ENCODE assay signal across 8 mouse cellular contexts in genomic region chr11:101785143-101785851, GRCm38 (mm10). TPM values are rescaled to one million over a fixed set of nuclear protein-coding genes. Genes with fewer than 3 reads are reported as not detected.
DNase-seq lines count a peak whose midpoint lies in the region; ATAC-seq lines count a peak whose summit lies in the region.

Etv4 (minus strand) TSS chr11:101785371.

- peaks cover 45% of the 10 kb centered on the region for H3K27me3 ChIP-seq in embryonic facial prominence, embryonic 14.5 days (replicated peaks; ENCODE audit: control insufficient read depth, insufficient read depth, low read length)
- H3K27me3 ChIP-seq in heart, embryonic 10.5 days (ENCODE audit: insufficient read depth, poor library complexity, severe bottlenecking), result peaks cover 83% of the 10 kb centered on the region
- peaks cover 66% of the 10 kb centered on the region for H3K27me3 ChIP-seq in kidney, embryonic 15.5 days
- no peaks in the 10 kb centered on the region for H3K27me3 ChIP-seq in splenic B cell, adult 2 months (ENCODE audit: control insufficient read depth, insufficient read depth, low read length, poor library complexity, severe bottlenecking)

- no peaks in the 10 kb centered on the region for H3K36me3 ChIP-seq in embryonic facial prominence, embryonic 14.5 days (ENCODE audit: control insufficient read depth, insufficient read depth, low read length)
- H3K36me3 ChIP-seq in heart, embryonic 10.5 days, result no peaks in the 10 kb centered on the region
- no peaks in the 10 kb centered on the region for H3K36me3 ChIP-seq in kidney, embryonic 15.5 days
- no peaks in the 10 kb centered on the region for H3K36me3 ChIP-seq in splenic B cell, adult 2 months (ENCODE audit: control insufficient read depth, insufficient read depth, low read length, poor library complexity, severe bottlenecking)

- DNase-seq in 3T3-L1 (ENCODE audit: low read depth, low spot score) (peak; percentile 98), liver (peak; percentile 84)
- peak; percentile 92 to 93 for DNase-seq in adrenal gland, postnatal 36 days
- DNase-seq in embryonic facial prominence, embryonic 14.5 days (ENCODE audit: low spot score), result peak; percentile 98
- DNase-seq in heart, embryonic 10.5 days (ENCODE audit: low spot score), result peak; percentile 97
- DNase-seq in splenic B cell, adult 2 months (ENCODE audit: low read depth, low spot score), result peak; percentile 79

- no peaks in the 10 kb centered on the region for H3K9me3 ChIP-seq in embryonic facial prominence, embryonic 14.5 days (ENCODE audit: control insufficient read depth, low read length)
- H3K9me3 ChIP-seq in heart, embryonic 10.5 days, result no peaks in the 10 kb centered on the region
- no peaks in the 10 kb centered on the region for H3K9me3 ChIP-seq in kidney, embryonic 15.5 days (replicated peaks)

- peak within 1 kb of the TSS; percentile 67 for H3K9ac ChIP-seq in embryonic facial prominence, embryonic 14.5 days (ENCODE audit: low read depth, low read length)
- peak within 1 kb of the TSS; percentile 63 for H3K9ac ChIP-seq in kidney, embryonic 15.5 days

- WGBS in embryonic facial prominence, embryonic 14.5 days, result 1% methylated on average over 25 of the region's 35 CpGs
- WGBS in heart, embryonic 10.5 days, result under 1% methylated on average over 35 of the region's 35 CpGs
- under 1% methylated on average over 35 of the region's 35 CpGs for WGBS in kidney, embryonic 15.5 days

- H3K4me3 ChIP-seq in embryonic facial prominence, embryonic 14.5 days (ENCODE audit: low read depth, low read length), result peak within 1 kb of the TSS; percentile 58
- H3K4me3 ChIP-seq in heart, embryonic 10.5 days, result peak within 1 kb of the TSS; percentile 72
- H3K4me3 ChIP-seq in kidney, embryonic 15.5 days (replicated peaks), result peak within 1 kb of the TSS; percentile 62

- peak within 1 kb of the TSS; percentile 99 for H3K4me2 ChIP-seq in embryonic facial prominence, embryonic 14.5 days (ENCODE audit: low read depth, low read length)
- peak within 1 kb of the TSS; percentile 96 for H3K4me2 ChIP-seq in kidney, embryonic 15.5 days

- H3K27ac ChIP-seq in embryonic facial prominence, embryonic 14.5 days (replicated peaks; ENCODE audit: low read depth, low read length), result peak within 1 kb of the TSS; percentile 77
- H3K27ac ChIP-seq in heart, embryonic 10.5 days, result peak within 1 kb of the TSS; percentile 86
- peak within 1 kb of the TSS; percentile 96 for H3K27ac ChIP-seq in kidney, embryonic 15.5 days

- peaks cover 6% of the 10 kb centered on the region; the same call in 1 of the 2 replicates for H3K4me1 ChIP-seq in embryonic facial prominence, embryonic 14.5 days (ENCODE audit: control insufficient read depth, insufficient read depth, low read length)
- peaks cover 27% of the 10 kb centered on the region for H3K4me1 ChIP-seq in heart, embryonic 10.5 days
- peaks cover 70% of the 10 kb centered on the region for H3K4me1 ChIP-seq in kidney, embryonic 15.5 days

- peak; percentile 93 for ATAC-seq in embryonic facial prominence, embryonic 14.5 days (ENCODE audit: low read depth)
- ATAC-seq in kidney, embryonic 15.5 days (replicated peaks; ENCODE audit: low FRiP score), result peak; percentile 89
- ATAC-seq in monocyte, adult 5-6 weeks (replicated peaks; ENCODE audit: insufficient number of reproducible peaks, low FRiP score, low TSS enrichment, poor library complexity, severe bottlenecking), result peak; percentile 75

RNA-seq across cellular contexts. Expression of gene Etv4, which starts in this region (rescaled TPM):
- 1 to 10 TPM; 1.2 to 3.0 TPM for total RNA-seq in adrenal gland, postnatal 36 days (2021)
- 9.3 and 11.8 TPM in 2 replicates for polyA plus RNA-seq in embryonic facial prominence, embryonic 14.5 days (2014; fragmentation: Nextera tagmentation; extraction: Ambion mirVana)
- polyA plus RNA-seq in heart, embryonic 10.5 days (2016; fragmentation: Nextera tagmentation; extraction: Ambion mirVana), result 9.4 and 10.8 TPM in 2 replicates
- polyA plus RNA-seq in kidney, embryonic 15.5 days (2015; fragmentation: Nextera tagmentation; extraction: Ambion mirVana), result 59.3 and 60.2 TPM in 2 replicates
- total RNA-seq in monocyte, adult 5-6 weeks (2017), result not detected in 3 replicates

Comparison
In these comparisons a context has a peak if more than half of its experiments do, and no peak if none do; other contexts are left out.
1. Peak in every context shown above with its lines: DNase-seq, ATAC-seq, H3K4me3 ChIP-seq and H3K27ac ChIP-seq.
2. Peak in ATAC-seq in monocyte, adult 5-6 weeks; RNA of the gene not detected or under 1 TPM.